Mouse (Mus musculus) embryonic fibroblast, embryonic 13.5 days (primary cell): Measurements from ENCODE around the gene Mob3b.

Source experiments
- CTCF ChIP-seq: IDR thresholded peaks from 2 replicates; pipeline ENCODE4 v1.5.1; 2011; ENCODE audit warnings: mild to moderate bottlenecking, control low read depth, low read length, moderate library complexity, borderline replicate concordance; ENCODE audit not compliant: insufficient read depth
- POLR2A ChIP-seq: IDR thresholded peaks from 2 replicates; pipeline ENCODE4 v1.6.1; 2011; ENCODE audit warnings: low read depth, mild to moderate bottlenecking, control low read depth, low read length, moderate library complexity

- TF ChIP-seq CTCF (no peak), POLR2A (no peak)
These were observed 258.0 kb downstream of the Mob3b start for GRCm38 (mm10) chr4:34899322-34899721.
